Mouse (Mus musculus) bone marrow macrophage, adult 2 months (primary cell): Measurements from ENCODE around the gene Col6a1.

Experiments used
- CTCF ChIP-seq: IDR thresholded peaks from 2 replicates; pipeline ENCODE4 v1.5.1; 2012; ENCODE audit warnings: low read depth, mild to moderate bottlenecking, low read length, moderate library complexity
- POLR2A ChIP-seq: IDR thresholded peaks from 2 replicates; pipeline ENCODE4 v1.6.1; 2012; ENCODE audit warnings: mild to moderate bottlenecking, low read depth, low read length, borderline replicate concordance

DNA sequence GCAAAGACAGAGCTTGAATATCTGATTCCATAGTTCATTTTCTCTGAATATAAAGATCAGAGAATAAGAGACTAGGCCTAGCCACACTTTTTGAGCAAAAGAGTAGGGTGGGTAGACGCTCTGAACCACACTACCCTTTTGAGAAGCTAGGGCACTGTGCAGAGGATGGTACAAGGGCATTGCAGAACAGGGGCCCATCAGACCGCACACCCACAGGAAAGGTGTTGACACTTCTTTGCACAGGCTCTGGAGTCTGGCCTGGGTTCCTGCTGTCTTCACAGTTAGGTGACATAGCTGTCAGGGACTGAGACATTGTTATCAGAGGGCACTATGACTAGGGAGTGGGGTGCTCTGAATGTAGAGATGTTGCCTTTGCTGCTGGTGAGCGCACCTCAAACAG, 45.7 kb upstream of the Col6a1 start:
- no peak for TF ChIP-seq POLR2A
- no peak for TF ChIP-seq CTCF
